Mouse (Mus musculus) liver, postnatal 0 days (tissue): ENCODE data around the gene Hs3st4.

Experiments
- CTCF ChIP-seq: sonication (generic); IDR thresholded peaks from 2 replicates; pipeline ENCODE4 v1.5.1; 2016; ENCODE audit warnings: antibody characterized with exemption, low read depth
- EP300 ChIP-seq: IDR thresholded peaks from 2 replicates; pipeline ENCODE4 v1.6.1; 2016; ENCODE audit warnings: antibody characterized with exemption, low read depth, mild to moderate bottlenecking

GRCm38 (mm10) chr7:124033332-124033731 is 50.7 kb downstream of the Hs3st4 start:
- no peak for TF ChIP-seq CTCF
- no peak for TF ChIP-seq EP300
